Mouse (Mus musculus) liver, postnatal 0 days (tissue): ENCODE measurements around the gene Hoxb8. TPM values are rescaled to one million over a fixed set of nuclear protein-coding genes. Genes with fewer than 3 reads are reported as not detected.

ENCODE experiments used
- ATAC-seq: fragments of 200-750 bp; cut with Nextera tagmentation; 2 replicates; pipeline ENCODE4 v1.8.0; 2017; ENCODE audit warnings: mild to moderate bottlenecking, moderate library complexity
- DNase-seq: peaks from one replicate; pipeline ENCODE4 v3.0.0-alpha.2; 2016
- H3K27ac ChIP-seq: fragments of 300-500 bp; sonication (generic); 2 replicates; pipeline ENCODE4 v1.5.1; 2014; ENCODE audit warnings: antibody characterized with exemption, moderate library complexity, mild to moderate bottlenecking, low read depth
- H3K27me3 ChIP-seq: fragments of 300-500 bp; sonication (generic); 2 replicates; pipeline ENCODE4 v1.6.1; 2014; ENCODE audit warnings: low read length, control low read depth, mixed read lengths; ENCODE audit not compliant: insufficient read depth
- H3K36me3 ChIP-seq: fragments of 300-500 bp; sonication (generic); replicated peaks from 2 replicates; pipeline ENCODE4 v1.6.1; 2014; ENCODE audit warnings: mild to moderate bottlenecking, control low read depth, low read length, moderate library complexity, mixed read lengths; ENCODE audit not compliant: insufficient read depth
- H3K4me1 ChIP-seq: fragments of 300-500 bp; sonication (generic); 2 replicates; pipeline ENCODE4 v1.6.1; 2014; ENCODE audit warnings: antibody characterized with exemption, mild to moderate bottlenecking, control low read depth; ENCODE audit not compliant: insufficient read depth
- H3K4me2 ChIP-seq: fragments of 300-500 bp; sonication (generic); 2 replicates; pipeline ENCODE4 v1.6.1; 2014; ENCODE audit warnings: low read depth, mild to moderate bottlenecking, low read length, moderate library complexity, mixed read lengths
- H3K4me3 ChIP-seq: fragments of 300-500 bp; sonication (generic); 2 replicates; pipeline ENCODE4 v1.5.1; 2014; ENCODE audit warnings: low read depth, low read length
- H3K9ac ChIP-seq: fragments of 300-500 bp; sonication (generic); replicated peaks from 2 replicates; pipeline ENCODE4 v1.6.1; 2014; ENCODE audit warnings: mild to moderate bottlenecking, moderate library complexity
- H3K9me3 ChIP-seq: fragments of 300-500 bp; sonication (generic); 2 replicates; pipeline ENCODE4 v1.6.1; 2016; ENCODE audit warnings: mild to moderate bottlenecking, control low read depth, low read length, mixed read lengths
- CTCF ChIP-seq: sonication (generic); IDR thresholded peaks from 2 replicates; pipeline ENCODE4 v1.5.1; 2016; ENCODE audit warnings: antibody characterized with exemption, low read depth
- EP300 ChIP-seq: IDR thresholded peaks from 2 replicates; pipeline ENCODE4 v1.6.1; 2016; ENCODE audit warnings: antibody characterized with exemption, low read depth, mild to moderate bottlenecking
- WGBS: fragments of 180-500 bp; shearing (Covaris S2); extraction: QIAGEN DNeasy Blood & Tissue Kit; methylation state at CpG from one replicate; pipeline ENCODE4 v1.1.7; 2014; ENCODE audit not compliant: insufficient replicate concordance; 5-methylcytosine and 5-hydroxymethylcytosine counted together
- polyA plus RNA-seq: library from polyadenylated mRNA; unstranded; fragments of >200 nt; fragmentation: Nextera tagmentation; extraction: Ambion mirVana; gene quantifications from 2 replicates; pipeline ENCODE4 v1.2.1, GENCODE M21; 2015

Gene Hoxb8
- polyA plus RNA-seq, 1 experiment from 2014 or later: not detected

GRCm38 (mm10) chr11:96297968-96298635 lies 16.4 kb downstream of the Hoxb8 start:
- no peak overlapping the region for H3K27ac ChIP-seq
- no peak overlapping the region for H3K4me2 ChIP-seq
- H3K27me3 ChIP-seq: peaks cover 100% of the 10 kb centered on the region
- H3K36me3 ChIP-seq: no peaks in the 10 kb centered on the region
- no peak for DNase-seq
- H3K9ac ChIP-seq: no peak overlapping the region
- no peaks in the 10 kb centered on the region for H3K9me3 ChIP-seq
- 20% methylated on average over 11 of the region's 11 CpGs for WGBS
- TF ChIP-seq EP300 (no peak), CTCF (no peak)
- no peaks in the 10 kb centered on the region for H3K4me1 ChIP-seq
- no peak overlapping the region for H3K4me3 ChIP-seq
- ATAC-seq: no peak

- DNase-seq: no peak
- H3K9ac ChIP-seq: no peak overlapping the region
- H3K4me2 ChIP-seq: peak overlapping the region; percentile 55
Measured at GRCm38 (mm10) chr11:96298895-96299667, 17.4 kb downstream of the Hoxb8 start.

GRCm38 (mm10) chr11:96299781-96300180 lies 18.1 kb downstream of the Hoxb8 start:
- WGBS: 3% methylated on average over 9 of the region's 9 CpGs
- H3K27me3 ChIP-seq: peaks cover 100% of the 10 kb centered on the region
- no peak overlapping the region for H3K9ac ChIP-seq
- no peak overlapping the region for H3K4me2 ChIP-seq
- no peak overlapping the region for H3K27ac ChIP-seq
- no peak overlapping the region for H3K4me3 ChIP-seq
- no peaks in the 10 kb centered on the region for H3K9me3 ChIP-seq
- no peaks in the 10 kb centered on the region for H3K4me1 ChIP-seq
- TF ChIP-seq CTCF: no peak
- no peak for TF ChIP-seq EP300
- no peak for ATAC-seq
- DNase-seq: no peak
- no peaks in the 10 kb centered on the region for H3K36me3 ChIP-seq

More at GRCm38 (mm10) chr11:96298895-96299667, 17.4 kb downstream of the Hoxb8 start:
- no peaks in the 10 kb centered on the region for H3K4me1 ChIP-seq
- ATAC-seq: no peak
- H3K4me3 ChIP-seq: peak overlapping the region; percentile 31
- H3K27me3 ChIP-seq: peaks cover 100% of the 10 kb centered on the region
- TF ChIP-seq EP300 (no peak), CTCF (no peak)
- no peaks in the 10 kb centered on the region for H3K36me3 ChIP-seq
- WGBS: 3% methylated on average over 65 of the region's 66 CpGs
- no peaks in the 10 kb centered on the region for H3K9me3 ChIP-seq
- no peak overlapping the region for H3K27ac ChIP-seq

- H3K4me3 ChIP-seq: no peak overlapping the region; the same call in 1 of the 2 replicates
- no peaks in the 10 kb centered on the region for H3K4me1 ChIP-seq
- DNase-seq (no peak), ATAC-seq (no peak)
- TF ChIP-seq CTCF: no peak
- TF ChIP-seq EP300: no peak
- no peak overlapping the region for H3K4me2 ChIP-seq
- H3K27ac ChIP-seq: no peak overlapping the region
- 6% methylated on average over 35 of the region's 35 CpGs for WGBS
- H3K27me3 ChIP-seq: peaks cover 99% of the 10 kb centered on the region
- H3K9ac ChIP-seq: no peak overlapping the region
- H3K36me3 ChIP-seq: no peaks in the 10 kb centered on the region
- no peaks in the 10 kb centered on the region for H3K9me3 ChIP-seq
Measured at GRCm38 (mm10) chr11:96300354-96301063, 18.8 kb downstream of the Hoxb8 start.

- H3K27ac ChIP-seq: no peak overlapping the region
- no peak overlapping the region for H3K4me2 ChIP-seq
- H3K36me3 ChIP-seq: no peaks in the 10 kb centered on the region
- no peak for TF ChIP-seq CTCF
- TF ChIP-seq EP300: no peak
- H3K9ac ChIP-seq: no peak overlapping the region
- no peaks in the 10 kb centered on the region for H3K4me1 ChIP-seq
- H3K9me3 ChIP-seq: no peaks in the 10 kb centered on the region
- peaks cover 99% of the 10 kb centered on the region for H3K27me3 ChIP-seq
- DNase-seq: no peak
- WGBS: 44% methylated on average over 8 of the region's 10 CpGs
- no peak overlapping the region for H3K4me3 ChIP-seq
- ATAC-seq: no peak
Measured at GRCm38 (mm10) chr11:96301064-96301431, 19.3 kb downstream of the Hoxb8 start.

- no peak overlapping the region for H3K27ac ChIP-seq
- ATAC-seq (no peak), DNase-seq (no peak)
- no peak overlapping the region for H3K9ac ChIP-seq
- 14% methylated on average over 15 of the region's 15 CpGs for WGBS
- H3K4me2 ChIP-seq: no peak overlapping the region
- H3K4me1 ChIP-seq: no peaks in the 10 kb centered on the region
- no peaks in the 10 kb centered on the region for H3K36me3 ChIP-seq
- TF ChIP-seq EP300 (no peak), CTCF (no peak)
- H3K4me3 ChIP-seq: no peak overlapping the region
- no peaks in the 10 kb centered on the region for H3K9me3 ChIP-seq
- H3K27me3 ChIP-seq: peaks cover 99% of the 10 kb centered on the region
Measured at GRCm38 (mm10) chr11:96301837-96302236, 20.1 kb downstream of the Hoxb8 start.
